Mouse (Mus musculus) CH12.LX (cell line): Measurements from ENCODE around the gene Strip1. TPM values are rescaled to one million over a fixed set of nuclear protein-coding genes. Genes with fewer than 3 reads are reported as not detected.

Experiments used
- DNase-seq: peaks from one replicate; pipeline ENCODE4 v3.0.0-alpha.2; 2013; ENCODE audit errors: extremely low read depth
- H3K27ac ChIP-seq: 2 replicates; pipeline ENCODE4 v1.5.1; 2012; ENCODE audit warnings: low read depth, mild to moderate bottlenecking, control low read depth, moderate library complexity; ENCODE audit not compliant: insufficient read depth
- H3K27me3 ChIP-seq: replicated peaks from 2 replicates; pipeline ENCODE3; 2012; ENCODE audit warnings: inconsistent platforms
- H3K36me3 ChIP-seq, 2 experiments: replicated peaks in 1 of 2; 2 replicates each; pipeline versions ENCODE3 to v1.6.1; 2012; ENCODE audit warnings: inconsistent platforms in 1 of 2, low read length in 1 of 2, mild to moderate bottlenecking in 1 of 2, mixed read lengths in 1 of 2, moderate library complexity in 1 of 2; ENCODE audit not compliant: control insufficient read depth in 1 of 2, insufficient read depth in 1 of 2
- H3K4me1 ChIP-seq, 2 experiments: 2 replicates each; pipeline ENCODE4 v1.6.1; 2012; ENCODE audit warnings: inconsistent platforms in 1 of 2, moderate library complexity in 1 of 2; ENCODE audit not compliant: insufficient read depth in 2 of 2, control insufficient read depth in 1 of 2
- H3K4me2 ChIP-seq: 2 replicates; pipeline ENCODE4 v1.6.1; 2012; ENCODE audit warnings: low read depth, mild to moderate bottlenecking, control low read depth; ENCODE audit not compliant: poor library complexity, insufficient read depth, severe bottlenecking
- H3K4me3 ChIP-seq, 3 experiments: fragments of 150-350 bp in 1 of 3; sonication (generic) in 1 of 3; replicated peaks in 1 of 3; 2 replicates each; pipeline versions ENCODE3 to v1.5.1; 2011 to 2012; ENCODE audit warnings: low read depth in 2 of 3, low read length in 2 of 3, mild to moderate bottlenecking in 2 of 3, moderate library complexity in 2 of 3, control low read depth in 1 of 3, improper control_type of control experiment in 1 of 3, inconsistent platforms in 1 of 3, mixed read lengths in 1 of 3; ENCODE audit not compliant: poor library complexity in 1 of 3
- H3K79me2 ChIP-seq: replicated peaks from 2 replicates; pipeline ENCODE4 v1.6.1; 2012; ENCODE audit warnings: mild to moderate bottlenecking, moderate library complexity; ENCODE audit not compliant: control insufficient read depth, poor library complexity, insufficient read depth, severe bottlenecking; ENCODE audit errors: extremely low read depth
- H3K9ac ChIP-seq: 2 replicates; pipeline ENCODE4 v1.6.1; 2012; ENCODE audit warnings: low read depth, mild to moderate bottlenecking, control low read depth, moderate library complexity; ENCODE audit not compliant: insufficient read depth
- H3K9me3 ChIP-seq: replicated peaks from 2 replicates; pipeline ENCODE3; 2012; ENCODE audit warnings: low read length, inconsistent platforms, mixed read lengths
- CHD1 ChIP-seq: IDR thresholded peaks from 2 replicates; pipeline ENCODE4 v1.6.1; 2012; ENCODE audit warnings: low read depth, low read length, improper control_type of control experiment, inconsistent platforms
- CHD2 ChIP-seq: IDR thresholded peaks from 2 replicates; pipeline ENCODE4 v1.6.1; 2011; ENCODE audit warnings: low read length, improper control_type of control experiment
- EP300 ChIP-seq: IDR thresholded peaks from 2 replicates; pipeline ENCODE4 v1.6.1; 2011; ENCODE audit warnings: low read length, improper control_type of control experiment
- ETS1 ChIP-seq: conservative IDR thresholded peaks from 2 replicates; pipeline ENCODE4 v1.6.1; 2012; ENCODE audit warnings: low read depth, mild to moderate bottlenecking, inconsistent platforms, low read length, improper control_type of control experiment, moderate library complexity
- GABPA ChIP-seq: IDR thresholded peaks from 2 replicates; pipeline ENCODE4 v1.6.1; 2012; ENCODE audit warnings: low read depth, low read length, improper control_type of control experiment, inconsistent platforms; ENCODE audit not compliant: insufficient replicate concordance
- HCFC1 ChIP-seq: IDR thresholded peaks from 2 replicates; pipeline ENCODE4 v1.6.1; 2012; ENCODE audit warnings: low read depth, mild to moderate bottlenecking, inconsistent platforms, low read length, improper control_type of control experiment
- JUN ChIP-seq: IDR thresholded peaks from 2 replicates; pipeline ENCODE4 v1.6.1; 2011; ENCODE audit warnings: low read depth, mild to moderate bottlenecking, low read length, improper control_type of control experiment, moderate library complexity; ENCODE audit not compliant: insufficient read depth
- KAT2A ChIP-seq: IDR thresholded peaks from 2 replicates; pipeline ENCODE4 v1.6.1; 2012; ENCODE audit warnings: low read length, improper control_type of control experiment, inconsistent platforms; ENCODE audit not compliant: insufficient replicate concordance
- MAFK ChIP-seq: IDR thresholded peaks from 2 replicates; pipeline ENCODE4 v1.6.1; 2011; ENCODE audit warnings: low read length, improper control_type of control experiment; ENCODE audit not compliant: insufficient replicate concordance
- MAX ChIP-seq: IDR thresholded peaks from 2 replicates; pipeline ENCODE4 v1.6.1; 2011; ENCODE audit warnings: low read length, improper control_type of control experiment
- MXI1 ChIP-seq: IDR thresholded peaks from 2 replicates; pipeline ENCODE4 v1.6.1; 2011; ENCODE audit warnings: mild to moderate bottlenecking, low read depth, low read length, improper control_type of control experiment
- NELFE ChIP-seq: IDR thresholded peaks from 2 replicates; pipeline ENCODE4 v1.6.1; 2011; ENCODE audit warnings: low read depth, low read length, improper control_type of control experiment
- NRF1 ChIP-seq: IDR thresholded peaks from 2 replicates; pipeline ENCODE4 v1.6.1; 2014; ENCODE audit warnings: low read depth, mild to moderate bottlenecking, inconsistent platforms, low read length, improper control_type of control experiment, moderate library complexity
- PAX5 ChIP-seq: IDR thresholded peaks from 2 replicates; pipeline ENCODE4 v1.6.1; 2012; ENCODE audit warnings: low read length, inconsistent platforms, mixed read lengths
- POLR2A ChIP-seq: IDR thresholded peaks from 2 replicates; pipeline ENCODE4 v1.6.1; 2011; ENCODE audit warnings: low read depth, mild to moderate bottlenecking, improper control_type of control experiment, low read length
- RAD21 ChIP-seq: IDR thresholded peaks from 2 replicates; pipeline ENCODE4 v1.6.1; 2011; ENCODE audit warnings: low read depth, mild to moderate bottlenecking, low read length, improper control_type of control experiment, moderate library complexity
- SMC3 ChIP-seq: IDR thresholded peaks from 2 replicates; pipeline ENCODE4 v1.6.1; 2011; ENCODE audit warnings: low read depth, low read length, improper control_type of control experiment
- TBP ChIP-seq: conservative IDR thresholded peaks from 2 replicates; pipeline ENCODE4 v1.6.1; 2011; ENCODE audit warnings: low read depth, low read length, improper control_type of control experiment
- TCF12 ChIP-seq: IDR thresholded peaks from 2 replicates; pipeline ENCODE4 v1.6.1; 2014; ENCODE audit warnings: low read depth, mild to moderate bottlenecking, inconsistent platforms, low read length, improper control_type of control experiment
- USF1 ChIP-seq: IDR thresholded peaks from 2 replicates; pipeline ENCODE4 v1.6.1; 2014; ENCODE audit warnings: low read depth, mild to moderate bottlenecking, inconsistent platforms, low read length, improper control_type of control experiment
- USF2 ChIP-seq: conservative IDR thresholded peaks from 2 replicates; pipeline ENCODE4 v1.6.1; 2011; ENCODE audit warnings: low read depth, low read length, improper control_type of control experiment
- ZMIZ1 ChIP-seq: IDR thresholded peaks from 2 replicates; pipeline ENCODE4 v1.6.1; 2012; ENCODE audit warnings: low read depth, mild to moderate bottlenecking, inconsistent platforms, low read length, improper control_type of control experiment
- ZNF384 ChIP-seq: IDR thresholded peaks from 2 replicates; pipeline ENCODE4 v1.6.1; 2012; ENCODE audit warnings: low read depth, low read length, improper control_type of control experiment, inconsistent platforms
- dilution Hi-C: fragments of 300-500 bp; cut with MboI; formaldehyde crosslinking; loops from 2 replicates; pipeline ENCODE4 v1.14.3; 2020; ENCODE audit warnings: low sequenced_read_pairs; ENCODE audit not compliant: extremely low pct_unique_long_range_greater_than_20kb, extremely low pct_ligation_motif_present
- in situ Hi-C: fragments of 300-500 bp; cut with MboI; formaldehyde crosslinking; loops from 3 replicates; pipeline ENCODE4 v1.14.3; 2019; ENCODE audit warnings: low sequenced_read_pairs, low pct_ligation_motif_present, low pct_unique_long_range_greater_than_20kb, mixed read lengths
- polyA plus RNA-seq: library from polyadenylated mRNA; unstranded; fragments of >175 nt; gene quantifications from 2 replicates; pipeline ENCODE4 v1.2.1, GENCODE M21; 2012; ENCODE audit warnings: low read depth; ENCODE audit not compliant: insufficient read length
- total RNA-seq, 2 experiments: library from RNA; depleted of rRNA; stranded (reverse); fragments of 300-350 nt in 1 of 2; fragments of >200 nt in 1 of 2; gene quantifications; 2 replicates each; pipeline ENCODE4 v1.2.3; 2012 to 2014

Gene Strip1
- total and polyA plus RNA-seq, 3 experiments = 18.4 to 28.2 (median 27.0) TPM

GRCm38 (mm10) chr3:107680790-107681576, 49.5 kb upstream of the Strip1 start:
- H3K27ac ChIP-seq = peak overlapping the region; percentile 37; the same call in 1 of the 2 replicates
- dilution Hi-C loops = no loop called here
- peaks cover 9 to 33% of the 10 kb centered on the region in 2 experiments for H3K36me3 ChIP-seq
- DNase-seq = peak; percentile 57
- H3K9me3 ChIP-seq = no peaks in the 10 kb centered on the region
- H3K4me3 ChIP-seq = no peak overlapping the region
- in situ Hi-C loops = no loop called here
- peaks cover 10 to 63% of the 10 kb centered on the region in 2 experiments for H3K4me1 ChIP-seq
- TF ChIP-seq EP300 (peak; percentile 33; the same call in 1 of the 2 replicates), KAT2A (no peak), ZNF384 (no peak), ETS1 (peak; percentile 55)
- TF ChIP-seq, all 38 proteins: peak for 2
- H3K9ac ChIP-seq = no peak overlapping the region
- no peaks in the 10 kb centered on the region for H3K27me3 ChIP-seq
- no peak overlapping the region for H3K4me2 ChIP-seq
- H3K79me2 ChIP-seq = peaks cover 24% of the 10 kb centered on the region

GRCm38 (mm10) chr3:107671509-107671908, 40.0 kb upstream of the Strip1 start:
- no peak overlapping the region for H3K27ac ChIP-seq
- H3K27me3 ChIP-seq = no peaks in the 10 kb centered on the region
- no peaks in the 10 kb centered on the region for H3K79me2 ChIP-seq
- H3K36me3 ChIP-seq = peaks cover 73 to 93% of the 10 kb centered on the region in 2 experiments
- 0 out of 4 replicates have a peak, but pooled peaks cover 0 to 4% of the 10 kb centered on the region in 2 experiments for H3K4me1 ChIP-seq
- DNase-seq = no peak
- no peak overlapping the region for H3K9ac ChIP-seq
- no peak overlapping the region for H3K4me2 ChIP-seq
- H3K4me3 ChIP-seq = no peak overlapping the region
- in situ Hi-C loops = no loop called here
- no peaks in the 10 kb centered on the region for H3K9me3 ChIP-seq
- no peak for TF ChIP-seq SMC3
- TF ChIP-seq NELFE = no peak
- no peak for TF ChIP-seq EP300
- TF ChIP-seq PAX5 = no peak
- TF ChIP-seq USF2 = no peak
- TF ChIP-seq ZMIZ1 = no peak
- TF ChIP-seq KAT2A = no peak
- no peak for TF ChIP-seq GABPA
- no peak for TF ChIP-seq CHD2
- dilution Hi-C loops = no loop called here

DNA sequence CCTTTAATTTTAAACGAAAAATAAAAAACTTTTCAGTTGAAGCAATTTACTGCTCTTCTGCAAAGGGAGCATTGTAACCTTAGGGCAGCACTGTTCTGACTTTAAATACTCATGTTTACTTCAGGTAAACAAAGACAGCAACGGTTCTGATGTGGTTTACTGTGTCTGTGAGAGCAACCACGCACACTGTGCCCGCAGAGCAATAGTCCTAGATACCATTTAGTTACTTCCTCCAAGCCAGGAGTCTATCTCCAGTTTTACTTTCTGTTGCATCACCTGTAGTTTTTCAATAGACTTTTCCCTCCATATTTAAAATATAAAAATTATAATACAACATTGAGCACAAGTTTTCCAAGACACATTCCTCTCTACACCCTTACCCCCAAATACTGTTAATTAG, 39.0 kb upstream of the Strip1 start:
- Histone ChIP-seq H3K9me3 (no peaks in the 10 kb centered on the region), H3K4me1 (0 out of 4 replicates have a peak, but pooled peaks cover 0 to 4% of the 10 kb centered on the region in 2 experiments), H3K9ac (no peak overlapping the region), H3K27me3 (no peaks in the 10 kb centered on the region)
- TF ChIP-seq SMC3 (no peak), HCFC1 (no peak), TCF12 (no peak), MXI1 (no peak), EP300 (no peak), NRF1 (no peak), CHD1 (no peak), POLR2A (no peak), ZNF384 (no peak), ZMIZ1 (no peak), MAFK (no peak), RAD21 (no peak), USF1 (no peak), JUN (no peak), MAX (no peak), TBP (no peak), PAX5 (no peak)
- TF ChIP-seq, all 38 proteins: peak for 0
- Histone ChIP-seq H3K27ac (no peak overlapping the region), H3K36me3 (peaks cover 77 to 94% of the 10 kb centered on the region in 2 experiments), H3K79me2 (no peaks in the 10 kb centered on the region), H3K4me3 (no peak overlapping the region), H3K4me2 (no peak overlapping the region)
- in situ Hi-C loops = no loop called here
- dilution Hi-C loops = no loop called here
- no peak for DNase-seq
